Comparison of ENCODE assay signal across 21 mouse cellular contexts in the genomic region with DNA sequence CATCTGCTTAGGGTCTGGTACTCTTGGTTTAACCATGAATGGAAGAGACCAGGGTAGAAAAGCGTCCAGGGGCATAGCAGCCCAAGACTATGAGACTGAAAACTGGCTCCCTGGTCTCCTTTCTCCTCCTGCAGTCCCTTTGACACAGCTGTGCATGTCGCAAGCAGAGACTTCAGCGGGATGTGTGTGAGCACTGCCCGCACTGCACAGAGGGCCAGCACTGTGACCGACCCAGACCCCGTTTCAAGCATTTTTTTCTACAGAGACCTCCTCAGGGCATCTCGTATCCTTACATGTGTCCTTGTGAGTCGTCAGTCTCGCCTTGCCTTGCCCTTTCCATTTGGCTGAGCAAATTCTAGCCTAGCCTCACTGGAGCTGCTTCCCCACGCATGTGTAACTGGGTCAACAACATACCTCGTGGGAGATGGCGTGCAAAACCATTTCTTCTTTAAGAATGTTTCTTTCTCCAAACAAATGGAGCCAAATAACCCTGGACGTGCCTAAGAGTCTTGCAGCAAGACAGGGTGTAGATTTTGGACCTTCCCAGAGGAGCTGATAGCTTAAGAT.
DNase-seq lines count a peak whose midpoint lies in the region; ATAC-seq and TF ChIP-seq lines count a peak whose summit lies in the region.
"Had no signal": no experiment of that assay in that cellular context is flagged by ENCODE, and none has a peak within 500 bp of the region (broad histone marks: within the 10 kb centered on the region; RNA-seq: fewer than 3 reads in every experiment).

No protein-coding gene starts in this region.

- no peak overlapping the region for H3K9ac ChIP-seq in liver, postnatal 0 days (replicated peaks)
- H3K9ac ChIP-seq in liver, embryonic 11.5 days (ENCODE audit: low read depth, low read length) = no peak overlapping the region
- no peak overlapping the region for H3K9ac ChIP-seq in kidney, embryonic 15.5 days
- H3K9ac ChIP-seq: hindbrain, embryonic 13.5 days; limb, embryonic 15.5 days; midbrain, embryonic 12.5 days; neural tube, embryonic 15.5 days had no signal

- intact Hi-C loops in gastrocnemius, adult 2 months (cut with DNase I) = no loop called here

- peak; percentile 31 for DNase-seq in gastrocnemius, adult 2 months
- no peak for DNase-seq in gastrocnemius, adult 8-10 months (ENCODE audit: low spot score in 2 of 2)
- DNase-seq in liver, postnatal 0 days = no peak
- DNase-seq in liver, embryonic 11.5 days (ENCODE audit: low spot score) = no peak
- peak; percentile 52 for DNase-seq in retina, postnatal 1 day
- no peak for DNase-seq in cerebellum, adult 11 months
- DNase-seq in cerebellum, adult 9-10 months = no peak
- DNase-seq: cerebellum, adult 11-12 months; heart, postnatal 14 days; layer of hippocampus, adult 9-11 months; lung, adult 18-20 months; lung, postnatal 4 days; thymus, postnatal 4 days had no signal

- no peaks in the 10 kb centered on the region for H3K4me1 ChIP-seq in liver, postnatal 0 days (ENCODE audit: insufficient read depth)
- no peaks in the 10 kb centered on the region for H3K4me1 ChIP-seq in liver, embryonic 11.5 days (replicated peaks; ENCODE audit: control insufficient read depth, insufficient read depth, low read length)
- H3K4me1 ChIP-seq in kidney, embryonic 15.5 days = peaks cover 16% of the 10 kb centered on the region
- H3K4me1 ChIP-seq: hindbrain, embryonic 13.5 days; limb, embryonic 15.5 days; midbrain, embryonic 12.5 days; neural tube, embryonic 15.5 days had no signal

- no peak for TF ChIP-seq EP300 in liver, postnatal 0 days (IDR thresholded peaks at IDR 0.05; ENCODE audit: low read depth)

- no peak overlapping the region for H3K4me2 ChIP-seq in liver, postnatal 0 days (ENCODE audit: low read depth, low read length)
- no peak overlapping the region for H3K4me2 ChIP-seq in liver, embryonic 11.5 days
- H3K4me2 ChIP-seq in kidney, embryonic 15.5 days = no peak overlapping the region
- H3K4me2 ChIP-seq: hindbrain, embryonic 13.5 days; limb, embryonic 15.5 days; midbrain, embryonic 12.5 days; neural tube, embryonic 15.5 days had no signal

- H3K9me3 ChIP-seq in liver, postnatal 0 days (ENCODE audit: low read length) = no peaks in the 10 kb centered on the region
- H3K9me3 ChIP-seq in liver, embryonic 11.5 days (ENCODE audit: control insufficient read depth, low read length) = no peaks in the 10 kb centered on the region
- H3K9me3 ChIP-seq in kidney, embryonic 15.5 days (replicated peaks) = no peaks in the 10 kb centered on the region
- H3K9me3 ChIP-seq: hindbrain, embryonic 13.5 days; limb, embryonic 15.5 days; midbrain, embryonic 12.5 days; neural tube, embryonic 15.5 days had no signal

- WGBS in liver, postnatal 0 days (ENCODE audit: insufficient replicate concordance) = 67% methylated on average over 13 of the region's 13 CpGs
- WGBS in liver, embryonic 11.5 days = 79% methylated on average over 13 of the region's 13 CpGs
- WGBS in kidney, embryonic 15.5 days = 56% methylated on average over 13 of the region's 13 CpGs

- no peak for ATAC-seq in liver, postnatal 0 days
- ATAC-seq in liver, embryonic 11.5 days (replicated peaks; ENCODE audit: low FRiP score) = no peak
- ATAC-seq in kidney, embryonic 15.5 days (replicated peaks; ENCODE audit: low FRiP score) = peak; percentile 60; the same call in 1 of the 2 replicates
- ATAC-seq: activated CD4-positive, CD25-positive, alpha-beta regulatory T cell, adult 4 months; intestine, embryonic 16.5 days had no signal

- peak overlapping the region; percentile 32; the same call in 1 of the 2 replicates for H3K27ac ChIP-seq in gastrocnemius, adult 2 months
- peak overlapping the region; percentile 22; the same call in 1 of the 2 replicates for H3K27ac ChIP-seq in liver, postnatal 0 days (ENCODE audit: low read depth)
- H3K27ac ChIP-seq in liver, embryonic 11.5 days (ENCODE audit: low read depth, low read length) = no peak overlapping the region
- peak overlapping the region; percentile 54 for H3K27ac ChIP-seq in kidney, embryonic 15.5 days
- H3K27ac ChIP-seq: hindbrain, embryonic 13.5 days; limb, embryonic 15.5 days; midbrain, embryonic 12.5 days; neural tube, embryonic 15.5 days had no signal

- no peak for TF ChIP-seq CTCF in gastrocnemius, adult 2 months (IDR thresholded peaks at IDR 0.05)
- no peak for TF ChIP-seq CTCF in liver, postnatal 0 days (IDR thresholded peaks at IDR 0.05; ENCODE audit: low read depth)

- H3K36me3 ChIP-seq in liver, postnatal 0 days (replicated peaks; ENCODE audit: insufficient read depth, low read length) = no peaks in the 10 kb centered on the region
- H3K36me3 ChIP-seq in liver, embryonic 11.5 days (ENCODE audit: control insufficient read depth, insufficient read depth, low read length) = no peaks in the 10 kb centered on the region
- H3K36me3 ChIP-seq in kidney, embryonic 15.5 days = no peaks in the 10 kb centered on the region
- H3K36me3 ChIP-seq: hindbrain, embryonic 13.5 days; limb, embryonic 15.5 days; midbrain, embryonic 12.5 days; neural tube, embryonic 15.5 days had no signal

- no peak overlapping the region for H3K4me3 ChIP-seq in gastrocnemius, adult 2 months
- no peak overlapping the region for H3K4me3 ChIP-seq in liver, postnatal 0 days (ENCODE audit: low read depth, low read length)
- H3K4me3 ChIP-seq in liver, embryonic 11.5 days (ENCODE audit: low read depth, low read length) = no peak overlapping the region
- H3K4me3 ChIP-seq in kidney, embryonic 15.5 days (replicated peaks) = no peak overlapping the region
- H3K4me3 ChIP-seq: hindbrain, embryonic 13.5 days; limb, embryonic 15.5 days; midbrain, embryonic 12.5 days; myocyte; neural tube, embryonic 15.5 days had no signal

- H3K27me3 ChIP-seq in liver, postnatal 0 days (ENCODE audit: insufficient read depth, low read length) = no peaks in the 10 kb centered on the region
- H3K27me3 ChIP-seq in liver, embryonic 11.5 days (replicated peaks; ENCODE audit: control insufficient read depth, insufficient read depth, low read length) = no peaks in the 10 kb centered on the region
- no peaks in the 10 kb centered on the region for H3K27me3 ChIP-seq in kidney, embryonic 15.5 days
- H3K27me3 ChIP-seq: hindbrain, embryonic 13.5 days; limb, embryonic 15.5 days; midbrain, embryonic 12.5 days; neural tube, embryonic 15.5 days had no signal

Comparison
In these comparisons a context has a peak if more than half of its experiments do, and no peak if none do; other contexts are left out.
1. DNase-seq: peak in gastrocnemius, adult 2 months (single experiment) and retina, postnatal 1 day (single experiment); none in gastrocnemius, adult 8-10 months (0 of 2), liver, postnatal 0 days (single experiment), liver, embryonic 11.5 days (single experiment), cerebellum, adult 11 months (single experiment) and cerebellum, adult 9-10 months (single experiment).